Mouse (Mus musculus): ENCODE measurements around the gene Slc30a6. TPM values are rescaled to one million over a fixed set of nuclear protein-coding genes. Genes with fewer than 3 reads are reported as not detected.

Slc30a6 gene
- total RNA-seq (2021), result 1 to 10 TPM; 5.8 to 6.5 TPM
- long read RNA-seq, experiment 1, transcript Slc30a6-201 (14 exons, 2,148 nt), result major isoform, 6 of 7 reads
- long read RNA-seq, experiment 1, partial matches to known transcripts, result 0 of 7 reads
- long read RNA-seq, experiment 1, other reads (novel, unspliced or antisense), result 1 of 7 reads
- long read RNA-seq, experiment 2, partial matches to known transcripts, result 0 of 4 reads
- long read RNA-seq, experiment 2, other reads (novel, unspliced or antisense), result 1 of 4 reads

DNA sequence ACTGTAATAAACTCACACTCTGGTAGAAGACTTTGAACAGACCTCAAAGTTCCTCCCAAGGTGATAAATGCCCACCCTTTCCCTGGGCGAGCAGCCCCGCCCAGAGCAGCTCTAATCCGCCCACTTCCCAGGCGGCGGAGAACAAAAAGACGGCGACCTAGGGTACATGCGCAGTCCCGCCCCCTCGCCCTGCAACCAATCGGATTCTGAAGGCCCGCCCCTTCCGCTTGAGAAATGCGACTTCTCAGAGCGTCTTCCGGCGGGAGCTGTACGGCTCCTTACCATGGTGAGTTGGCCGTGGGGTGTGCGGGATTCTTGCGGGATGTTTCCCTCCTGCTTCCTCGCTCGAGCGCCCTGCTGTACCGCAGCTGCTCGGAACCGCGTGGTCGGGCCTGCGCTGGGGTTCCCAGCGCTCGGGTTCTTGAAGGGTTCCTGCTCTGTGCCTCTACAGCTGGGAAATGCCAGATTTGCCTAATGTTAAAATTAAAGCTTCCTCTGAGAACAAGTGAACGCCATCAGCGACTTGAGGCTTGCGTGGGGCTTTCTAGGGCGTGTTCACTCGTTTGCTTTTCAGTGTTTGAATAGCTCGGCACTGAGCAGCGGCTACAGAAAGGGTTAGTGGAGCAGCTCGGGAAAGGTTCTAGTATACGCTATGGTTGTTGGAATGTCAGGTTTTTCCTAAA, at the start of gene Slc30a6:
Gene Slc30a6 (plus strand): TSS at position 226 of the 683 bp plus-strand sequence.
- peak; percentile 98 for DNase-seq
- TF ChIP-seq CTCF (IDR thresholded peaks at IDR 0.05), result no peak
- H3K27ac ChIP-seq, result peak within 1 kb of the TSS; percentile 92
- H3K4me3 ChIP-seq, result peak within 1 kb of the TSS; percentile 92
- intact Hi-C loops (cut with DNase I), result loop anchor here (1.0 to 2.0 kb wide), 2 partner anchors 53 to 94 kb away; partner anchors contain the start of gene Yipf4

DNA sequence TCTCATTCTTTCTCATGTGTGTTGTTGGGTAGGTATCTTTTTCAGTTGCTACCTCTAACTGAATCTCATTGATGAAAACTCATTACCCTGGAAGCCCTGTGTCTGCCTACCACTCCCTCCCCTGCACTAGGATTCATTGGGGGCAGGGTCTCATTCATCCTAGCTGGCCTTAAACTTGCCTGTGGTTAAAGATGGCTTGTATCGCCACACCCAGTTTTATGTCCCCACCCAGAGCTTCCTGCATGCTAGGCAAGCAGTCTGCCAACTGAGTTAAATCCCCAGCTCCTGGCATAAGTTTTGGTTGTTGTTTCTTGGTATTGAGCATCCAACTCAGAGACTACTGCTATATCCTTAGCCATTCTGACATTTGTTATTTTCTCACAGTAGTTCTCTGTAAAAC, 31.8 kb upstream of the Slc30a6 start:
- no peak overlapping the region for H3K27ac ChIP-seq
- no peak for DNase-seq
- intact Hi-C loops (cut with DNase I), result no loop called here
- no peak for TF ChIP-seq CTCF (IDR thresholded peaks at IDR 0.05)
- H3K4me3 ChIP-seq, result no peak overlapping the region

DNA sequence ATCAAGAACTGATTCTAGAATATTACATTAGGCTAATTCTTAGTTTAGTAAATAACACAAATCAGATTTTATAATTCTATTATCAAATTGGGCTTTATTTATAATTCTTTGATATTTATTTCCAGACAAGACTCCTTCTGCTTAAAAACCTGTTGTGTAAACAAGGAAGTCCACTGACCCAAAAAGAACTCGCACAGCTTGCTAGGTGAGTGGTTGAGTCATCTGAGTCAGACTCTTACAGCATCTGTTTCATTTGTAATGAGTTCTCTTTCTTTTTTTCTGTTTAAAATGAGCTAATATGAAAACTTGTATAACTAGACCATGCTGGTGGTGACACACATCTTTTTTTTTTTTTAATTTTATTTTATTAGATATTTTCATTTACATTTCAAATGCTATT, 18.5 kb upstream of the Slc30a6 start:
- DNase-seq, result no peak
- Histone ChIP-seq H3K27ac (no peak overlapping the region), H3K4me3 (no peak overlapping the region)
- intact Hi-C loops (cut with DNase I), result no loop called here
- no peak for TF ChIP-seq CTCF (IDR thresholded peaks at IDR 0.05)

DNA sequence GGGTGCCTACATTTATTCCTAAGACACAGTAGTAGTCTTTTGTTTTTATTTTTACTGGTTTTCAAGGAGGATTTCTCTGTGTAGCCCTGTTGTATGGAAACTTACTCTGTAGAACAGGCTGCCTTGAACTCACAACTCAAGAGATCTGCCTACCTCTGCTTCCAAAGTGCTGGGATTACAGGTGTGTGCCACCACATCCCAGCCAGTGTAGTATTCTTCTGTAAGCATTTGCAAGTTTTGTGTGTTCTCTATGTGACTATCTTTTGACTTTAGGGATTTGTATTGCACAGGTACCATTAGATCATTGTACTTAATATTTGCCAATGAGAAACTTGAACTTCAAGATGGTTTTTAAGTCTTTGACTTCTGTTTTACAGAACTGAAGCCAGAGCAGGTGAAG, 8.8 kb upstream of the Slc30a6 start:
- H3K27ac ChIP-seq, result no peak overlapping the region
- H3K4me3 ChIP-seq, result no peak overlapping the region
- no peak for TF ChIP-seq CTCF (IDR thresholded peaks at IDR 0.05)
- DNase-seq, result no peak
- intact Hi-C loops (cut with DNase I), result no loop called here

DNA sequence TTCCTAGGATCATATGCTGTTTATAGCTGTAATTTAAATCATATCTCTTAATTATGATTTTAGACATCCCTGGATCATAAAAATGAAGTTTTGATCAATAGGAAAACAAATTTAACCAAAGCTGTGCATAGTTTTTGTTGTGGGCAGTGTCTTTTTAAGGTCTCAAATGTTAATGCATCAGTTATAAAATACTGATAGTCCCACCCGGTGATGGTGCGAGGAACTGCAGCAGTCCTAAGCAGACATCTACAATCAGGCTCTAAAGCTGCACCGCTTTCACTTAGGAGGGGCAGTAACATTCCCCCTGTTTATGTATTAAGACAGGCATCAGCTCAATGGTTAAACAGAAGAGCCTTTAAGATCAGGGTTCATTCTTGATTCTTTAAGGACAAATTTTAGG, 5.6 kb upstream of the Slc30a6 start:
- intact Hi-C loops (cut with DNase I), result no loop called here
- no peak for DNase-seq
- Histone ChIP-seq H3K27ac (no peak overlapping the region), H3K4me3 (no peak overlapping the region)
- TF ChIP-seq CTCF (IDR thresholded peaks at IDR 0.05), result peak; percentile 21; the same call in 1 of the 2 replicates

DNA sequence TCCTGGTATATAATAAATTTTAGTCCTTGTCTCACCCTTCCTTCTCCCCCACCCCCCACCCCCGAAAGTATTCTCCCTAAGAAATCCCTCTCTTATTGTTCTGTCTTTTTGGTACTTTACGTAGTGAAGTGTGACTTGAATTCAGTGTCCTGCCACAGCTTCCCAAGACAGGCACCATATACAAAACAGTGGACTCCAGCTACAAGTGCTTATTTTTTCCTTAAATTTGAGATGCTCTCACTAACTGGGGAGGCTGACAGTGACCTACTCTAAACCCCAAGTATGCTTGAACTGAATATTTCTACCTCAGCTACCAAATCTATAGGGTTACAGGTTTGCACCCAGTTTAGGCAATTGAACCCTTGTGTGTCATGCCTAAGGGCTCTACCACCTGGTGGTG, 1.0 kb upstream of the Slc30a6 start:
- Histone ChIP-seq H3K4me3 (no peak overlapping the region), H3K27ac (no peak overlapping the region)
- TF ChIP-seq CTCF (IDR thresholded peaks at IDR 0.05), result no peak
- intact Hi-C loops (cut with DNase I), result no loop called here
- DNase-seq, result no peak

DNA sequence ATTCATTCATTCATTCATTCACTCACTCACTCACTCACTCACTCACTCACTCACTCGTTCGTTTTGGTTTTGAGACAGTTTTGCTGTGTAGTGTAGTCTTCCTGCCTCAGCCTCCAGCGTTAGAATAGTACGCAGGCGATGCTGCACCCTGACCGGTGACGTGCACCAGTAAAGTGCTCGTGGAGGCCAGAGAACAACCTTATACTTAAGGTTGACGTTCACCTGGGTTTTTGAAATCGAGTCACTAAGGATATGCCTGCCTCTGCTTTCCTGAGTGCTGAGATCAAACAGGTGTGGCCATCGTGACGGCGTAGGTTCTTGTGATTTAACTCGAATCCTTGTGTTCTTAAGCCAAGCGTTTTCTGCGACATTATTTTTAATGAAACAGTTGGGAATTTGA, 553 bp upstream of the Slc30a6 start:
- Histone ChIP-seq H3K4me3 (peak overlapping the region; percentile 92), H3K27ac (peak overlapping the region; percentile 92)
- no peak for TF ChIP-seq CTCF (IDR thresholded peaks at IDR 0.05)
- no peak for DNase-seq
- intact Hi-C loops (cut with DNase I), result loop anchor here (1.0 kb wide), 1 partner anchor 94 kb away; the partner anchor contains the start of gene Yipf4

DNA sequence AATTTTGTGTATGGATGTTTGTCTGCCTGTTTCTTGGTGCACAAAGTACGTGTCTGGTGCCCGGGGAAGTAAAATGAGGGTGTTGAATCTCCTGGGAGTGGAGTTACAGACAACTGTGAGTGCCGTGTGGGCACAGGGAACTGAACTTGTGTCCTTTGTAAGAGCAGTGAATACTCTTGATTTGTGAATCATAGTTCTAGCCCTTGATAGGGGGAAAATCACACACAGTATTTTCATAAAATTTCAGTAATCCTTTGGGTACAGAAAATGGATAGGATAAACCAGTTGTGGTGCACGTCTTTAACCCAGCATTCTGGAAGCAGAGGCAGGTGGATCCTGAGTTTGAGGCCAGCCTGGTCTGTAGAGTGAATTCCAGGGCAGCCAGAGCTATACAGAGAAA, 1.4 kb downstream of the Slc30a6 start:
- Histone ChIP-seq H3K27ac (no peak overlapping the region), H3K4me3 (peak overlapping the region; percentile 92)
- no peak for TF ChIP-seq CTCF (IDR thresholded peaks at IDR 0.05)
- DNase-seq, result no peak
- intact Hi-C loops (cut with DNase I), result loop anchor here (2.0 kb wide), 1 partner anchor 54 kb away; no protein-coding TSS in a partner anchor

DNA sequence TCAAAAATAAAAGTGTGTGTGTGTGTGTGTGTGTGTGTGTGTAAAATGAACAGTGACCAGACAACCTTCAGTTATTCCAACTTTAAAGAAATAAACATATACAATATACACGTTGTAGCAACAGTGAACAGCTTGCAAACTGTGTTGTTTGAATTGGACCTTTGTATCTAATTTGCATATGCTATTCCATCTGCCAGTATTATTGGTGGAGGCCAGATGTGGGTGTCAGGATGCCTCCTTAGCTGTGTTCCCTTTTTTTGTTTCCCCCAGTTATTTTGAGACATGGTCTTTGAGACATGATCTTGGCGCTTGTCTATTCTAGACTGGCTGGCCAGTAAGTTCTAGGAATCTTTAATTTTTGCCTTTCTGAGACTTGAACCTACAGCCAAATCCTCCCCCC, 1.8 kb downstream of the Slc30a6 start:
- Histone ChIP-seq H3K27ac (no peak overlapping the region), H3K4me3 (no peak overlapping the region)
- intact Hi-C loops (cut with DNase I), result loop anchor here (2.0 kb wide), 1 partner anchor 54 kb away; no protein-coding TSS in a partner anchor
- no peak for TF ChIP-seq CTCF (IDR thresholded peaks at IDR 0.05)
- no peak for DNase-seq

DNA sequence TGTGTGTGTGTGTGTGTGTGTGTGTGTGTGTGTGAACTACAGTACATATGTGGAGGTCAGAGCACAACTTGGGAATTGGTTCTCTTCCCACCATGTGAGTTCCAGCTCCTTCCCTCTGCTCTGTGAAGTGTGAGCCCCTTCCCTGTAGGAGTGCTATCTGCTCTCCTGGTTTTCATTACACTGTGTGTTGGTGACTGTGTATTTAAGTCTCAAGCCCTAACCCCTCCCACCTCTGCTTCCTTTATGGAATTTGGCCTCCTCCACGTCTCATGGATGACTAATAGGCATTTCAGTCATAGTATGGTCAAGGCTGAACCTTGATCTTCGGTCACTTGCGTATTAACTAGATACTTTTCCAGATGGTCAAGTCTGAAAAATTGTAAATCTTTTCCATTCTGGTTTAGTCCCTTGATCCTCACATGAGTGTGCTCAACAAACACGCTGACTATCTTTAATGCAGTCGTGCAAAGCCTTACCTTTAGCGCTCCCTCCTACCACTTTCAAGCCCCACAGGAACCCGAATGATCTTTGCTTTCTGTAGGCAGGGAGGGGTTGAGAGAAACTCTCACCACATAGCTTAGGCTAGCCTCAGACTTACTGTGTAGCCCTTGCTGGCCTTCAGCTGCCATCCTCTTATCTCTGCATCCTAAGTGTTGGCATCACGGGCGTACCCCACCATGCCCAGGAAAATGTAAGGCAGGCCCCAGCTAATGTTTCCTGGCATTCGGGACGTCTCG, 7.2 kb downstream of the Slc30a6 start:
- no peak for TF ChIP-seq CTCF (IDR thresholded peaks at IDR 0.05)
- no peak overlapping the region for H3K27ac ChIP-seq
- no peak for DNase-seq
- no peak overlapping the region for H3K4me3 ChIP-seq
- intact Hi-C loops (cut with DNase I), result no loop called here

DNA sequence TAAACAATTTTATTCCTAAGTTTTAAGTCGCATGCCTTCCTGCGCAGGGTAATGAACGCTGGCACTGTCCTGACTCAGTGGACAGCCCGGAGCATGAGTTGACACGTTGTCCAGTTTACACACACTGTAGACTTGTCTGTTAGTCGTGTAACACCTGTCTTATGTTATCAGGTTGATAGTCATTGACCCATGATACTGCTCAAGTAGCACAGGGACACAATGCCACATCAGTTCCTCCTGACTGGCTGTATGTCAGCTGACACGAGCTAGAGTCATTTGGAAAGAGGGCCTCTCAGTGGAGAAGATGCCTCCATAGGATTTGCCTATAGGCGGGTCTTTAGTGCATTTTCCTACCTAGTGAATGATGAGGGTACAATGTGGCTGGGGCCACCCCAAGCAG, 11.1 kb downstream of the Slc30a6 start:
- H3K4me3 ChIP-seq, result no peak overlapping the region
- no peak overlapping the region for H3K27ac ChIP-seq
- DNase-seq, result no peak
- no peak for TF ChIP-seq CTCF (IDR thresholded peaks at IDR 0.05)
- intact Hi-C loops (cut with DNase I), result no loop called here

DNA sequence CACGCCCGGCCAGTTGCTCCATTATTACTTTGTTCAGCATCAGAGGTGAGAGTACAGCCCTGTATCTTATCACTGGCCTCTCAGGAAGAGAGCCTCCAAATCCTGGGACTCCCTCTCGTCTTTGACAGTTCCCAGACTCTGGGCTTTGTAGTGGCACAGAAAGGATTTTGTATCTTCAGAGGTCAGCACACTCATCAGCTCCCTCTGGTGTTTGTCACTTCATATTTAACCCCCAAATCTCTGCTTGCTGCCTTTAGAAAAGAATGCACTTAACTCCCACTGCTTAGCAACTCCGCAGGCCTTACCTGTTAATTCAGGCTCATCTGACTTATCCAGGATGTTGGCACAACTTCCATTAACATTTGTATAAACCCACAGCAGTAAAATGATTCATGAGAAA, 14.3 kb downstream of the Slc30a6 start:
- Histone ChIP-seq H3K4me3 (no peak overlapping the region), H3K27ac (no peak overlapping the region)
- no peak for DNase-seq
- intact Hi-C loops (cut with DNase I), result no loop called here
- TF ChIP-seq CTCF (IDR thresholded peaks at IDR 0.05), result peak; percentile 22; the same call in 1 of the 2 replicates

DNA sequence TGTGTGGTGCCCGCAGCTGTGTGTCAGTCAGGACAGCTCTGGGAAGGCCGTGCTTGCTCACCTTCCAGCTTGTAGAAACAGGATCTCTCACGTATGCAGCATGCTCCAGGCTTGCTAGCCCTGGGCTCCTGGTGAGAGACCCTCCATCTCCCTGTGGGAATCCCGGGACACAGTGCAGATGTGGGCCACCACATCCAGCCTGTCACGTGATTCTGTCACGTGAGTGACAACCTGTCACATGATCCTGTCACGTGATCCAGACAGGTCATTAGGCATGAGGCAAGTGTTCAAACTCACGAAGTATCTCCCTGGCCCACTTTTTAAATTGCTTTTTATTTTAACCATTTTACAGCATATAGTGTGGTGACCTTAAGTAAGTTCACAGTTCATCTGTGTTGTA, 17.9 kb downstream of the Slc30a6 start:
- no peak for DNase-seq
- intact Hi-C loops (cut with DNase I), result no loop called here
- TF ChIP-seq CTCF (IDR thresholded peaks at IDR 0.05), result no peak
- H3K4me3 ChIP-seq, result no peak overlapping the region
- H3K27ac ChIP-seq, result no peak overlapping the region
